In genomic region chr17:65250261-65250660, GRCm38 (mm10) we compare ENCODE assay signal across 25 mouse cellular contexts.
DNase-seq lines count a peak whose midpoint lies in the region; TF ChIP-seq lines count a peak whose summit lies in the region.
"Had no signal": no experiment of that assay in that cellular context is flagged by ENCODE, and none has a peak within 500 bp of the region (broad histone marks: within the 10 kb centered on the region; RNA-seq: fewer than 3 reads in every experiment).

No protein-coding gene starts in this region.

- intact Hi-C loops in left cerebral cortex, adult 2 months (cut with DNase I) = loop anchor here (1.0 kb wide), 1 partner anchor 77 kb away; no protein-coding TSS in a partner anchor

- no peak for TF ChIP-seq CTCF in left cerebral cortex, adult 2 months (IDR thresholded peaks at IDR 0.05)

- no peak overlapping the region for H3K4me3 ChIP-seq in left cerebral cortex, adult 2 months
- H3K4me3 ChIP-seq: forebrain, embryonic 13.5 days; hindbrain, embryonic 10.5 days; hindbrain, embryonic 15.5 days; limb, embryonic 13.5 days; midbrain, embryonic 12.5 days; myocyte; neural tube, embryonic 12.5 days; stomach, embryonic 15.5 days had no signal

- H3K27ac ChIP-seq in left cerebral cortex, adult 2 months = peak overlapping the region; percentile 32; the same call in 1 of the 2 replicates
- H3K27ac ChIP-seq: forebrain, embryonic 13.5 days; hindbrain, embryonic 10.5 days; hindbrain, embryonic 15.5 days; limb, embryonic 13.5 days; midbrain, embryonic 12.5 days; neural tube, embryonic 12.5 days; stomach, embryonic 15.5 days had no signal

- peak; percentile 31 to 63 for DNase-seq in frontal cortex, postnatal 36 days (ENCODE audit: low spot score in 2 of 2)
- no peak for DNase-seq in frontal cortex, postnatal 25 days (ENCODE audit: low spot score in 2 of 2)
- peak in 1 of 2 experiments; percentile 32 for DNase-seq in left cerebral cortex, adult 2 months (ENCODE audit: extremely low spot score in 1 of 2, low spot score in 2 of 2)
- DNase-seq in left cerebral cortex, adult 11 months (ENCODE audit: low spot score) = no peak
- peak; percentile 24 to 61 for DNase-seq in right cerebral cortex, adult 2 months (ENCODE audit: low spot score in 2 of 2)
- peak; percentile 54 for DNase-seq in telencephalon, adult 2 months (ENCODE audit: low read depth, low spot score)
- no peak for DNase-seq in spleen, postnatal 36 days (ENCODE audit: low spot score in 2 of 2)
- DNase-seq in kidney, adult 11 months = no peak
- DNase-seq: adrenal gland, adult 8-10 months; cerebellum, adult 9-10 months; cerebellum, postnatal 36 days; heart, postnatal 14 days; kidney, adult 2 months; kidney, postnatal 10 days; liver, postnatal 0 days; lung, postnatal 36 days; thymus, postnatal 14 days had no signal

Comparison
In these comparisons a context has a peak if more than half of its experiments do, and no peak if none do; other contexts are left out.
1. DNase-seq: peak in frontal cortex, postnatal 36 days (2 of 2), right cerebral cortex, adult 2 months (2 of 2) and telencephalon, adult 2 months (single experiment); none in frontal cortex, postnatal 25 days (0 of 2), left cerebral cortex, adult 11 months (single experiment), spleen, postnatal 36 days (0 of 2) and kidney, adult 11 months (single experiment).